Mouse (Mus musculus): ENCODE data around the gene 2310022B05Rik. TPM values are rescaled to one million over a fixed set of nuclear protein-coding genes. Genes with fewer than 3 reads are reported as not detected.

2310022B05Rik gene
- polyA plus RNA-seq (2015; fragmentation: Illumina TruSeq; extraction: RNeasy Lipid Tissue Mini Kit (QIAGEN cat#74804); ENCODE audit: low read depth, low replicate concordance): 45.6 TPM

GRCm38 (mm10) chr8:124663112-124663873 lies at the start of gene 2310022B05Rik:
2310022B05Rik (minus strand) TSS chr8:124663369.

Other genes starting within 250 kb of the 2310022B05Rik start
- 112 TPM for gene Pgbd5, start 223.7 kb downstream of the 2310022B05Rik start, polyA plus RNA-seq (2015; fragmentation: Illumina TruSeq; extraction: RNeasy Lipid Tissue Mini Kit (QIAGEN cat#74804); ENCODE audit: low read depth, low replicate concordance)
- 25.7 TPM for gene Cog2, start 142.6 kb downstream of the 2310022B05Rik start, polyA plus RNA-seq (2015; fragmentation: Illumina TruSeq; extraction: RNeasy Lipid Tissue Mini Kit (QIAGEN cat#74804); ENCODE audit: low read depth, low replicate concordance)
- 45.6 TPM for gene Agt, start 93.7 kb downstream of the 2310022B05Rik start, polyA plus RNA-seq (2015; fragmentation: Illumina TruSeq; extraction: RNeasy Lipid Tissue Mini Kit (QIAGEN cat#74804); ENCODE audit: low read depth, low replicate concordance)
- gene Capn9, start 87.3 kb downstream of the 2310022B05Rik start, polyA plus RNA-seq (2015; fragmentation: Illumina TruSeq; extraction: RNeasy Lipid Tissue Mini Kit (QIAGEN cat#74804); ENCODE audit: low read depth, low replicate concordance): not detected
- gene Ttc13, start 58.6 kb upstream of the 2310022B05Rik start, polyA plus RNA-seq (2015; fragmentation: Illumina TruSeq; extraction: RNeasy Lipid Tissue Mini Kit (QIAGEN cat#74804); ENCODE audit: low read depth, low replicate concordance): 29.6 TPM
- 11.7 TPM for gene Arv1, start 58.8 kb upstream of the 2310022B05Rik start, polyA plus RNA-seq (2015; fragmentation: Illumina TruSeq; extraction: RNeasy Lipid Tissue Mini Kit (QIAGEN cat#74804); ENCODE audit: low read depth, low replicate concordance)
- gene Fam89a, start 88.5 kb upstream of the 2310022B05Rik start, polyA plus RNA-seq (2015; fragmentation: Illumina TruSeq; extraction: RNeasy Lipid Tissue Mini Kit (QIAGEN cat#74804); ENCODE audit: low read depth, low replicate concordance): 1.4 TPM
- 1.5 TPM for gene Trim67, start 129.7 kb upstream of the 2310022B05Rik start, polyA plus RNA-seq (2015; fragmentation: Illumina TruSeq; extraction: RNeasy Lipid Tissue Mini Kit (QIAGEN cat#74804); ENCODE audit: low read depth, low replicate concordance)
- 53.1 TPM for gene Gnpat, start 199.7 kb upstream of the 2310022B05Rik start, polyA plus RNA-seq (2015; fragmentation: Illumina TruSeq; extraction: RNeasy Lipid Tissue Mini Kit (QIAGEN cat#74804); ENCODE audit: low read depth, low replicate concordance)
- gene 2810004N23Rik, start 199.8 kb upstream of the 2310022B05Rik start, polyA plus RNA-seq (2015; fragmentation: Illumina TruSeq; extraction: RNeasy Lipid Tissue Mini Kit (QIAGEN cat#74804); ENCODE audit: low read depth, low replicate concordance): 19.7 TPM
- gene Exoc8, start 234.3 kb upstream of the 2310022B05Rik start, polyA plus RNA-seq (2015; fragmentation: Illumina TruSeq; extraction: RNeasy Lipid Tissue Mini Kit (QIAGEN cat#74804); ENCODE audit: low read depth, low replicate concordance): 14.2 TPM
- gene Sprtn, start 234.5 kb upstream of the 2310022B05Rik start, polyA plus RNA-seq (2015; fragmentation: Illumina TruSeq; extraction: RNeasy Lipid Tissue Mini Kit (QIAGEN cat#74804); ENCODE audit: low read depth, low replicate concordance): 10.3 TPM

Data from brain, adult 10 weeks (tissue).